Mouse (Mus musculus) c-Kit-positive CD71-positive TER-119-negative erythroid progenitor cells, embryonic 14.5 days (primary cell): ENCODE measurements around the gene Dnajb2.
A peak's percentile ranks its signal among the peaks of the same experiment; 100 is the strongest.
"Not testable (repeated sequence)": the region's sequence is repeated elsewhere in the genome, so short reads cannot be mapped to it uniquely, and the experiment has no call there.

Experiments used
- DNase-seq: peaks from one replicate; pipeline ENCODE4 v3.0.0-alpha.2; 2013; ENCODE audit warnings: low read depth

Gene Dnajb2

DNA sequence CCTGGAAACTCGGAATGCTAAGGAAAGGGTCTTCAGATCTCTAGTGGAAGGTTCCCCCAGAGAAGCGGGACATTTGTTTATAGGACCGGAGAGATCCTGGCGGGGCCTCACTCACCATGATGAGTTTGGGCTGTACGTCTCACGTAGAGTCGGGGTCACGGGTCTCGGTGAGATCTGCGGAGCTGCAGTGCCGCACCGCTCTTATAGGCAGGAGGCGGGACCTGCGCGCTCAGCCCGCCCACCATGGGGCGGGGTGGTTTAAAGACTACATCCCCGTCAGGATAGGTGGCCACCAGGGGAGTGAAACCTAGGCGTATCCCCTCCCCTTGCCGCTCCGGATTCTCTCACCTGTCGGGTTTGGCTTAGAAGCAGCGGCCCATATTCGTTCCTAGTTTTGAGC is 17.1 kb upstream of the Dnajb2 start:
- peak; percentile 87 for DNase-seq

DNA sequence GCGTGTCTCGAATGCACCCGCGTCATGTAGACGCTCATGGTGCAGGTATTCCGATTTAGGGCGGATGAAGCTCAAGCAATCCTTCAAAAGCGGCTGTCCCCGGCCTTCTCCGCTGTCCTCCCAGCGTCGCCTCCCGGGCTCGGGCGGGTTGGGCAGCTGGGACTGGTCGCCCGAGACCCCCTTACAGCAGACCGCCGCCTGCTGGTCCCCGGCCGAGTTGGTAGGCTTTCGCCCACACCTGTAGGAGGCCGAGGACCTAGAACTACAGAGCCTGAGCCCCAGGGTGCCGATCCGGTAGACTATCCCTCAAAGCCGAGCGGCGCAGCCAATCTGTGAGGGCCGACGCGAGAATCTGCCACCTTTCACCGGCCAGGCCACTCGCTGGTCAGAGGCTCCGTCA is 16.7 kb upstream of the Dnajb2 start, which contains the start of gene Tuba4a:
TSS of gene Tuba4a (minus strand) at position 335 of the 400 bp plus-strand sequence.
- no peak for DNase-seq

GRCm38 (mm10) chr1:75221538-75221937 is 14.7 kb upstream of the Dnajb2 start:
- no peak for DNase-seq

GRCm38 (mm10) chr1:75222926-75223325 is 13.3 kb upstream of the Dnajb2 start:
- DNase-seq: no peak

- no peak for DNase-seq
Observed at GRCm38 (mm10) chr1:75223532-75223931, 12.7 kb upstream of the Dnajb2 start.

DNA sequence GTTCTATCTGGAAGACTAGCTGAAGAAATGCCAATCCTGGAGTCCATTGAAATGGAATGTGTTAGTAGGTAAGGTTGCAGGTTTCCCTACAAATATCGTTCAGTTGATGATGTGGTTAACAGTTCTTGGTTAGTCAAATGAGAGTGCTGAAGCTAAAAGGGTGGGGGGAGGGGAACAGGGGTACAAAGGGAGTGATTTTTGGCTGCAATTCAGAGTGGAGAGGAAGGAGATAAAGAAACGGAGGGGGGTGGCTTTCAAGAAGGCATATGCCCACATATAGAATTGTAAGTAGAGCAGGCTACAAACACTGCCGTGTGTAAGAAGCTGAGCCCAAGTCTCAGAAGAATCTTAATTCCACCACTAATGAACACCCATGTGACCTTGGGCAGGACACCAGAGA is 10.7 kb upstream of the Dnajb2 start:
- no peak for DNase-seq

DNA sequence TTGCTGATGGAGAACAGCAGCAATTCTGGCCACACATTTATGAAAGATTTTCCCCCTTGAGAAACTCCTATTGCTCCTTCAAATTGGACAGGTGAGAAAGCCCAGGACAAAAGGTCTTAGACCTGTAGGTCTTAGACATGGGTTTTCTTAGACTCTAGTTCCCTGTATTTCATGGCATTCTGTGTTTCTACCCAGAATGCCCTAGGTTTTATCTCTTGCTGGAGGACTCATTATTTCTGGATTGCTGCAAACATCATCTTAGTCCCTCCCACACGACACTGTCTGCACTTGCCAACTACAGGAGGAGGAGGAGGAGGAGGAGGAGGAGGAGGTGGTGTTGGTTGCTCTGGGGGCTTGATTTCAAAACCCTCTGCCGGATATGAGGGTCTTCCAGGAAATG is 10.1 kb upstream of the Dnajb2 start:
- no peak for DNase-seq

GRCm38 (mm10) chr1:75227653-75228052 is 8.6 kb upstream of the Dnajb2 start:
- DNase-seq: no peak

GRCm38 (mm10) chr1:75229158-75229557 is 7.0 kb upstream of the Dnajb2 start:
- no peak for DNase-seq

- no peak for DNase-seq
Observed at GRCm38 (mm10) chr1:75230335-75230994, 5.7 kb upstream of the Dnajb2 start.

DNA sequence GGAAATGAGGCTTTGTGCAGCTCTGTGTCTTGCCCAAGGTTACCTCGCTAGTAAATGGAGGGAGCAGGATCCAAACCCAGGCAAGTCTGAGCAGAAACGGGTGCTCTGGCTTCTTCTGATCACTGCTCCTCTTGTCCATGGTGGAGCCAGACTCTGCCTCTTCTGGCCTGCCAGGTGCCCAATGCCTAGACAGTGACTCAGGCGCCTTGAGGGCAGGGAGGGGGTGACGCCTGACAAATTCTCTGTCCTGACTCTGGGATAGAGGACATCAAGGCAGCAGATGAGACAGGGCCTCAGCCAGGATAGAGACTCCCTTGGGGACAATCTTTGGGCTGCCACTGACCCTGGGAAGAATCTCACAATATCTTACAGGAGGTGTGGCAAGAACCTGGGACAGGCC is 5.0 kb upstream of the Dnajb2 start:
- no peak for DNase-seq

GRCm38 (mm10) chr1:75231664-75232152 is 4.5 kb upstream of the Dnajb2 start, which contains the start of gene A630095N17Rik:
TSS of gene A630095N17Rik (minus strand) at chr1:75232102.
- DNase-seq: no peak

- not testable (repeated sequence) for DNase-seq
Observed at GRCm38 (mm10) chr1:75232489-75232888, 3.7 kb upstream of the Dnajb2 start.

DNA sequence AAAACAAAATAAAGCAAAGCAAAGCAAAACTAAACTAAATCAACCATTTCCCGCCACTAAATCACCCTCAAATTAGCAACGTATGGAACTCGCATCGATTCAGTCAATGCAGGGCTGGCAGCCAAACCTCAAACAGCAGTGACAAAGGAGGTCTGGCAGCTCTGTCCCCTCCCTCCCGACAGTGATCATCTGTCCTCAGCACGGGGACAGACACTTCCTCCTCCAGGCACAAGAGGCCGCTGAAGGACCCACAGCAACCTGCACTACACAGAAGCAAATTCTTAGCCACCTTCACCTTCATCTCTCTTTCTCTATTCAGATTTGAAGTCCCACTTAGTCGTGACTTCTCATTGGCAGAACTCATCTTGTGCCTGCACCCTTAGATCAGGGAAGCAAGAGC is 1.6 kb upstream of the Dnajb2 start:
- peak; percentile 58 for DNase-seq

GRCm38 (mm10) chr1:75239591-75239990 is 3.4 kb downstream of the Dnajb2 start:
- no peak for DNase-seq

- DNase-seq: no peak
Observed at GRCm38 (mm10) chr1:75243411-75243810, 7.2 kb downstream of the Dnajb2 start.

DNA sequence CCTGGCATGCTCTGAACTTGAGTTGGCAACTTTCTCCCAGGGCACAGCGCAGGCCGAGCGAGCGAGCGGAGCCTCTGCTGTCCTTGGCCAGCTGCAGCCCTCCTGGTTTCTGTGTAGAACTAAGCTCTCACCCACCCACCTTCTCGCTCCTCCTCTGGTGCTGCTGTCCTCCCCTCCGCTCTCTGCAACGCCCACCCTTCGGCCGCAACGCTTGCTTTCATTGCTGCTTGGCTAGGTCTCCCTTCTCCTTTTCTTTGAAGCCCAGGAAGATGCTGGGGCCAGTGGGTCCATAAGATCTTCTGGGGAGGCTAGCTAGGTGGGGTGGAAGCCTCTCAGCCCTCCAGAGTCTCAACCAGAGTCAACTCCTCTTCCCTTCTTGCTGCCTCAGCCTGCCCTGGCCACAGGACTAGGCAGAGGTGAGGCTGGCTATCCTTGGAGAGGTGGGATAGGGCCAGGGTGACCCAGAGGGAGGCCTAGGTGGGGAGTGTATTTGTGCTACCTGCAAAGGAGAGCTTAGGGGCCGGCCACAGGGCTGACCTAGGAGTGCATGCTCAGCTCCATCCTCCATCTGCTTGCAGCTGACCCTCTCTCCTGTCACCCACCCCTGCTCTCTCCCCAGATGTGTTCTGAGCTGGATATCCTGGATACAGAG is 8.1 kb downstream of the Dnajb2 start:
- no peak for DNase-seq

DNA sequence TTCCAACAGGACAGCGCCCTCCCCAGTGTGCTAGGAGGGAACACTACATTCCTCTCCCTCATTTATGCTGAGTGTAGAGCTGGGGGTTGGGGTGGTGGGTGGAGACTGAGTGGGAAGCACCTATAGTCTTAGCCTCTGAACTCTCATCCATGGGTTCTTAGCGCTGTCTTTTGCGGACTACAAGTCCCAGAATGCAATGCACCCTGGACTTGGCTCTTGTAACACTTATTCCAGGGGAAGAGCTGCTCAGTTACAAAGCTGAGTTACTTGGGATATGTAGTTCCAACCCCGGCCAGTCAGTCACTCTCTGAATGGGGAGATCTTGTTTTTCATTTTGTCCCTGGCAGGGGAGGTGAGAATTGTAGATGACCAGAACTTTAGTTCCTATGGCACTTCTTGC is 8.6 kb downstream of the Dnajb2 start:
- peak; percentile 61 for DNase-seq

DNA sequence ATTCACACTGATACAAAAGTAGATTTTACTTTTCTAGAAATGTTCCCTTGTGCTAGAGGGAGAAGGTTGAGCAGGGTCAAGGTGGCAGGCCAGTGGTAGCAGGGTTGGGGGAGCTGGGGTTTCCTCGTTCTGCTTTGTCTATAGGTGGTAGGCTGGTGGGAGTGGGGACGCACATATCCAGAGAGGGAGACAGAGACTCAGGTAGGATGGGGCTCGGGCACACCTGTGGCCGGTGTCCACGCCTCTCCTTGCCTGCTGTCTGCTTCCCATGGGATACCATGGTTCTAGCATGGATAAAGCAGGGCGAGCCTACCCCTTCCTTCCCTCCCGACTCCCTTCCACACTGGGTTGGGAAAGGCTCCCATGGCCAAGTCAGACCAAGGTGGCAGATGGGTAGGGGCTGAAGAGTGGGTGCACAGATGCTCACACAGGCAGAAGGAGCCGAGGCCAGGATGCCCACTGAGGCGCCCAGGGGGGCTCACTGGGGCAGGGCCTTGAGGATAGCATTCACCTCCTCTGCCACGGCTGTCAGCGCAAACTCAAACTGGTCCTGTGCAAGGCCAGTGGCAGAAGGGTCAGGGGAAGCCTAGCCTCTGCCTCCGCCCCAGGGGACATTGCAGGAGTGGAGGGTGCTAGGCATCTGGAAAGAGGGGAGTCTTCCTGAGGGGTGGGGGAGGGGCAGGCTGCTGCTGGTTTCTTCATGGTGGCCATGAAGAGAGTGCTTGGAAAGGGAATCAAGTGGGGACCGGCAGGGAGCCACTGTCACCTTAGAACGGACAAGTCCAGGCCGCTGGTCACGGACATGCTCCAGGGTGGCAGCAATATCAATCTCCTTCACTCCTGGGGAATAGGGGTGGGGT is 11.1 kb downstream of the Dnajb2 start:
- no peak for DNase-seq

DNA sequence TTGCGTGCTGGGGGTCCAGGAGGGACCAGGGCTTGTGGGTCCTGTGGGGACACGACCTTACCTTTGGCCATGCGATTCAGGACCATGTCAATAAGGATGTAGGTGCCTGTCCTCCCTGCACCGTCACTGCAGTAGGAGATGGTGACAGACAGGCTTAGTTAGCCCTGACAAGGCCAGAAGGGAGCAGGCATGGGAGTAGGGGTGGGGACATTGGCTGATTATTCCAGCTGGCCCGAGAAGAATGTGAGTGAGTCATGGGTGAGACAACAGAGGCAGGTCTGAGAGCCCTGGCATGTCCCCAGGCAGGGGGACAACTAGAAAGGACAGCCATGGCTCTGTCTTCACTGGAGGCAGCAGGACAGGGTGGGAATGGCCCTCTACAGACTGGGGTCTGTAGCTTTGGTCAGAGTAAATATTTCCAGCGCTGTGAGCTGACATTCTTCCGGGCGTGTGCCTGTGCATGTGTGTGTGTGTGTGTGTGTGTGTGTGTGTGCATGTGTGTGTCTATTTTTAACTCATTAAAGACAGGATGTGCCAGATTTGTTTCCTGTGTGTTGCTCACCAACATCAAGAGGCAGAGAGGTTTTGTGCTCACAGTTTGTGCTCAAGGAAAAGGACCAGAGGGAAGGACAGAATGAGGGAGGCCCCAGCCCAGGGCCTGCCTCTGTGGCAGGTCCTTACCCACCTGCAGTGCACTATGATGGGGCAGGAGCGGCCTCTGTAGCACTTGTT is 12.0 kb downstream of the Dnajb2 start:
- no peak for DNase-seq

DNA sequence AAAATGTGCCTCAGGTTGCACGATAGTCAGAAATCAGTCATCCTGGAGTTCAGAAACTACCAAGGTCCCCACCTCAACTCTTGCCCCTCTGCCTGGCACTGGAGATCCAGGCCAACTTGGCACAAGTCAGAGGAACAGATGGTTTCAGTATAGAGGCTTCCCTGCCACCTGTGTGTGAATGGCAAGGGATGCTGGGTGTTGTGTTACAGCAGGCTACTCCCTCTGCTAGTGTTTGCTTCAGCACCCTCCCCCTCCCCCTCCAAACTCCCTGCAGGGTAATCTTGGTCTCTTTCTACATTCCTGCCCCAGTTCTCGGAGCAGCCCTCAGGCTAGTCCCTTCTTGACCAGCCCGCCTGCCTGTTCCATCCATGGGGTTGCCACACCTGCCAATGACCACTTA is 14.3 kb downstream of the Dnajb2 start:
- no peak for DNase-seq
